Mouse (Mus musculus) forebrain, embryonic 16.5 days (tissue): ENCODE measurements at regions not wholly inside any gene's neighbourhood (a gene's known extent, or its start where the extent isn't known, plus 50 kb on each side); places are given as distances from the start of the nearest gene placed in this dataset.
A peak's percentile ranks its signal among the peaks of the same experiment; 100 is the strongest.

Experiments
- ATAC-seq: fragments of 200-750 bp; cut with Nextera tagmentation; 2 replicates; pipeline ENCODE4 v1.8.0; 2017; ENCODE audit warnings: mild to moderate bottlenecking, moderate library complexity
- H3K27ac ChIP-seq: fragments of 300-500 bp; sonication (generic); 2 replicates; pipeline ENCODE4 v1.5.1; 2014; ENCODE audit warnings: low read length, control low read depth
- H3K27me3 ChIP-seq: fragments of 300-500 bp; sonication (generic); replicated peaks from 2 replicates; pipeline ENCODE4 v1.6.1; 2014; ENCODE audit warnings: low read length; ENCODE audit not compliant: control insufficient read depth, insufficient read depth
- H3K36me3 ChIP-seq: fragments of 300-500 bp; sonication (generic); 2 replicates; pipeline ENCODE4 v1.6.1; 2014; ENCODE audit not compliant: control insufficient read depth, insufficient read depth
- H3K4me1 ChIP-seq: fragments of 300-500 bp; sonication (generic); replicated peaks from 2 replicates; pipeline ENCODE4 v1.6.1; 2014; ENCODE audit warnings: low read length; ENCODE audit not compliant: control insufficient read depth, insufficient read depth
- H3K4me2 ChIP-seq: fragments of 300-500 bp; sonication (generic); 2 replicates; pipeline ENCODE4 v1.6.1; 2014; ENCODE audit warnings: mild to moderate bottlenecking, low read length, control low read depth
- H3K4me3 ChIP-seq: fragments of 300-500 bp; sonication (generic); replicated peaks from 2 replicates; pipeline ENCODE4 v1.5.1; 2014; ENCODE audit warnings: mild to moderate bottlenecking, low read length, control low read depth
- H3K9ac ChIP-seq: fragments of 300-500 bp; sonication (generic); replicated peaks from 2 replicates; pipeline ENCODE4 v1.6.1; 2014; ENCODE audit warnings: low read depth, low read length, control low read depth
- H3K9me3 ChIP-seq: fragments of 300-500 bp; sonication (generic); 2 replicates; pipeline ENCODE4 v1.6.1; 2016; ENCODE audit warnings: low read length; ENCODE audit not compliant: control insufficient read depth
- WGBS: fragments of 180-500 bp; shearing (Covaris S2); extraction: QIAGEN DNeasy Blood & Tissue Kit; methylation state at CpG from one replicate; pipeline ENCODE4 v1.1.7; 2014; 5-methylcytosine and 5-hydroxymethylcytosine counted together

DNA sequence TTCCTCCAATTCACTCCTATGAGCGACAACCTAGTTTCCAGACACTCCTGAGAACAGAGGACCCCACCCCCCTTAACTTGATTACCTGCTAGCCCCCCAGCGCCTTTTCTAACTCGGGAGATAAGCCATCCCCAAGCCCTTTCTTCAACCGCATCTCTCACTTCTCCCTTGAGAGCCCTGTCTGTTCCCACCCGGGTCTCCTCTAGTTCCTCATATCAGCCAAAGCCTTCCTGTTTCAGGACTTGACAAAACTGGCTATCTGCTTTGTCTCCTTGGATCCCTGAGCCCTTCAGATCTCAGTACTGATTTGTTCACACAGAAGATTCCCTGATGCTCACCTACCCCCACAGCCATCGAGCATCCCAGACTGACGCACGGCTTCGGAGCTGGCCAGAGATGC, 61.5 kb upstream of the Nap1l1 start:
- WGBS: 94% methylated on average over 9 of the region's 9 CpGs
- H3K4me1 ChIP-seq: no peaks in the 10 kb centered on the region
- ATAC-seq: no peak
- no peak overlapping the region for H3K9ac ChIP-seq
- no peak overlapping the region for H3K4me3 ChIP-seq
- no peak overlapping the region for H3K4me2 ChIP-seq
- no peaks in the 10 kb centered on the region for H3K27me3 ChIP-seq
- H3K9me3 ChIP-seq: no peaks in the 10 kb centered on the region
- H3K27ac ChIP-seq: no peak overlapping the region
- H3K36me3 ChIP-seq: no peaks in the 10 kb centered on the region

DNA sequence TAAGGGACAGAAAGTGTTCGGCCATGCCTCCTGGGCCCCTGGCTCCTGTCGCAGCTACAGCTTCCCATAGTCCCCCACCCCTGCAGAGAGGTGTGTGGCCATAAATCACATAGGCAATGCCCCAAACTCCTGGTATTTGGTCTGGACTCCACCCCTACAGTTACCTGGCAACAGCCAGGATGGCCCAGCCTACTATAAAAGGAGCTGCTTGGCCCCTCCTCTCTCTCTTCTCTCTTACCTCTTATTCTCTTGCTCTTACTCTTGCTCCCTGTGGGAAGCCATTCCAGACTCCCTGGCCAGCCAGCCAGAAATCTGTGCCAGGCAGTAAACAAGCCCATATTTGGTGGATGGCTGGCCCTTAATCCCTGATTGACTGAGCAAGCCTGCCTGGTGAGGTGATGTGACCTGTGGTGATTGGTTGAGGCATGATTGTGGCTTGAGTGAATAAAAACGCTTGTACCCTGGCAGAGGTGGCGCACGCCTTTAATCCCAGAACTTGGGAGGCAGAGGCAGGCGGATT, 56.4 kb upstream of the Nap1l1 start:
- Histone ChIP-seq H3K4me3 (no peak overlapping the region), H3K9ac (no peak overlapping the region), H3K36me3 (no peaks in the 10 kb centered on the region), H3K9me3 (no peaks in the 10 kb centered on the region), H3K27me3 (no peaks in the 10 kb centered on the region), H3K4me1 (peaks cover 14% of the 10 kb centered on the region), H3K4me2 (no peak overlapping the region), H3K27ac (no peak overlapping the region)
- WGBS: 90% methylated on average over 6 of the region's 6 CpGs
- ATAC-seq: no peak

DNA sequence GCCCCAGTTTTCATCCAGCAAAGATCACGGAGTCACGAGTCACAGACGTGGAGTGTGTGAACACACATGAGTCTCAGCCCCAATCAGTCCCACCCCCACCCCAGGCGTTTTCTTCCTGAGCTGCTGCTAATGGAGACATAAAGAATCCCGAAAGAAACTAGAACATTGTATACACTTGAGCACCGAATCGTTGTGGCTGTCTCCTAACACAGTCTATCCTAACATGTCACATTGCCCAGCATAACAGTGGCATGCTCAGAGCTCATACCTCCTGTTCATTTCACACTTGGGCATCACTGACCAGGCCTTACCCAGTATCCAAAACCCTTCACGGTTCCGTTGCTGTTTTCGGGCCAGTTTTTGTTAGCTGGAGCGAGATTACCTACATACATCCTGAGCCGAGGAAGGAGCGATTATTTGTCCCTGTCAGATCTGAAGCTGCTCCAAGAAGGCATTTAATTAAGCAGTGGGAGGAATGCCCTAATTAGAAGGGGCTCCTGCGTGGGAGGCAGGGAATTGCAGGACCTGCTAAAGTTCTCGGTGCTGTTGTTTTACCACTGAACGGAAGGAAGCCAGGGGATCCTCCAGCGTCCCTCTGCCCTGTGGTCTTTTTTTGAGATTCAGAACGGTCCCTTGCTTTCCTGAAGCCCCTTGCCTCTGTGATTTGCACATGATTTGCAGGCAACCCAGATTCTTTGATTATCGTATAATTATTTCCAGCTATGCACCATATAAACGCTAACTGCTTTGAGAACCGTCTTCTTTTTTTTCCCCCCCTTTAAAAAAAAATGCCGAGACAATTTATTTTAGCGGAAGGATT, 53.4 kb upstream of the Nap1l1 start:
- H3K9me3 ChIP-seq: no peaks in the 10 kb centered on the region

DNA sequence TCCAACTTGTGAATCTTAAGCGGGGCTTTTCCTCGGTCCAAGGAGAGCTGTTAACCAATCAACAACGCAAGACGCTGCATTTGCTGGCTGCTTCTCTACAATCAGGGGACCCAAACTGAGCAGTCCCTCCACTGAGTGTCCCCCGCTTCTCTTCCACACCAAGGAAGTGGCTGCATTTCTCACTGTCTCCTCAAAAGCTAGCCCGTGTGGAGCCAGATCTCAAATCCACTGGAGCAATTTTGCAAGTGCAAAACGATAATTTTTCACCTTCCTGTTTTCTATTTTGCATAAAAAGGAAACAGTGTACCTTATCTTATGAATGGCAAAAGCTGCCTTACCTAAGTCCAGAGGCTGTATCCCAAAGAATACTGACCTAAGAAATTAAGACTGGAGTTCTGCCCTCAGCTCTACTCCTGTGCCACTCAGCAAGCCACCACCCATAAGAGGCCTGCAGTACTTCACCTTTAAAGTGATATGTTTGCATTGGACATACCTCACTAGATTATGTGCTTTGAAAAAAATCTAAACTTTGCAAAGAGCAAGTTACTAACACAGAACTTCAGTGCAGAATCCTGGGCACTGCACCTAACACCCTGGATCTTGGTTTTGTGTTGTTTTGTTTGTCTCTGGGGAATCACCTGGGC, 52.7 kb upstream of the Nap1l1 start:
- peak; percentile 64 for ATAC-seq
- H3K27me3 ChIP-seq: no peaks in the 10 kb centered on the region
- peak overlapping the region; percentile 51 for H3K4me2 ChIP-seq
- H3K9ac ChIP-seq: peak overlapping the region; percentile 37
- H3K9me3 ChIP-seq: no peaks in the 10 kb centered on the region
- H3K27ac ChIP-seq: no peak overlapping the region
- no peaks in the 10 kb centered on the region for H3K36me3 ChIP-seq
- H3K4me3 ChIP-seq: peak overlapping the region; percentile 27
- WGBS: 6% methylated on average over 7 of the region's 7 CpGs
- H3K4me1 ChIP-seq: peaks cover 23% of the 10 kb centered on the region

More for the DNA sequence above, 53.4 kb upstream of the Nap1l1 start:
- Histone ChIP-seq H3K27ac (no peak overlapping the region), H3K27me3 (no peaks in the 10 kb centered on the region), H3K9ac (peak overlapping the region; percentile 37), H3K36me3 (no peaks in the 10 kb centered on the region), H3K4me2 (peak overlapping the region; percentile 51), H3K4me1 (peaks cover 23% of the 10 kb centered on the region), H3K4me3 (peak overlapping the region; percentile 27)
- WGBS: 8% methylated on average over 23 of the region's 23 CpGs
- ATAC-seq: peak; percentile 60

DNA sequence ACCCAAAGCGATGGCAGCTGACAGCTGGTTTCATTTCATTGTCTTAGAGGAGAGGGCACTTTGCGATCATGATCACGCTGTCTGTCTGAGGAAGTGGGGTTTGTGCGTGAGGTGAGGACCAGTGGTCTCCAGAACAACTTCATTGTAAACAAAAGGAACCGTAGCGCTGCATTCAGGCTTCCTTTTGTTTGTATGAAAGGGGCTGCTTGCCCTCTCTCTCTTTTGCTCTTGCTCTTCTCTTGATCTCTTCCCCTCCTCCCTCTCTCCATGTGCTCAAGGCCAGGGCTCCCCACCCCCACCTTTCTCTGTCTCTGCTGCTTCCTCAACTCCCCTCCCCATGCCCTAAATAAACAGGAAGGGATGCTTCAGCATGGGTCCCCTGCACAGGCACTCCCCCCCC, 51.0 kb upstream of the Nap1l1 start:
- H3K9me3 ChIP-seq: no peaks in the 10 kb centered on the region
- no peaks in the 10 kb centered on the region for H3K36me3 ChIP-seq
- H3K27ac ChIP-seq: no peak overlapping the region
- no peak overlapping the region for H3K9ac ChIP-seq
- no peak overlapping the region for H3K4me3 ChIP-seq
- no peak for ATAC-seq
- peaks cover 23% of the 10 kb centered on the region for H3K4me1 ChIP-seq
- WGBS: 12% methylated on average over 6 of the region's 6 CpGs
- H3K27me3 ChIP-seq: no peaks in the 10 kb centered on the region
- H3K4me2 ChIP-seq: no peak overlapping the region

DNA sequence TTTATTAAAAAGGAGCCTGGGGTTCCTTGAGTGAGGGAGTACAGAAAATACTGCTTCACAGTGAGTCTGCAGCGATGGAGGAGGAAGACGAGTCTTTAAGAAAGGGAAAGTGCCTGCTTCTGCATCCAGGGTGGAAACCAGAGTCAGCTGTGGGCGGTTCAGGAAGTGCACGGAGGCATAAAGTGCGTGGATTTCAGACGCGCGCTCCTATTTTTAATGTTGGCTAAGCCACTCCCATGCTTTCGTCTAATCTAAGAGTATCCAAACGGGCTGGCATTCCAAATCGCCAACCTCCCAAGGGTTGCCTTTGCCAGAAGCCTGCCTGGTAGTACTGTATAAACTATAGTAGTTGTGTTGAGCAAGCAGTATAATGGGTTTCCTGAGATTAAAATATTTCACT, 50.4 kb upstream of the Nap1l1 start:
- WGBS: 37% methylated on average over 11 of the region's 11 CpGs
- Histone ChIP-seq H3K4me2 (peak overlapping the region; percentile 13), H3K4me1 (peaks cover 23% of the 10 kb centered on the region), H3K9ac (no peak overlapping the region), H3K9me3 (no peaks in the 10 kb centered on the region), H3K4me3 (0 out of 2 replicates have a peak overlapping the region, but pooled peaks have one; percentile 2), H3K27me3 (no peaks in the 10 kb centered on the region), H3K27ac (no peak overlapping the region), H3K36me3 (no peaks in the 10 kb centered on the region)
- ATAC-seq: no peak
